Mouse (Mus musculus) gastrocnemius, postnatal 14 days (tissue): Measurements from ENCODE around the gene Kpna7. TPM values are rescaled to one million over a fixed set of nuclear protein-coding genes. Genes with fewer than 3 reads are reported as not detected.
"Not testable (repeated sequence)": the region's sequence is repeated elsewhere in the genome, so short reads cannot be mapped to it uniquely, and the experiment has no call there.

Experiments used
- DNase-seq: peaks from one replicate; pipeline ENCODE4 v3.0.0; 2021; ENCODE audit warnings: mixed read lengths
- intact Hi-C: fragments of 180-260 bp; cut with DNase I; formaldehyde crosslinking; loops from one replicate; pipeline ENCODE4 v1.15.1; 2025; ENCODE audit warnings: low total_unique reads
- total RNA-seq, 2 experiments: library from RNA; stranded (reverse); gene quantifications; 2 replicates each; pipeline ENCODE4 v1.2.3; 2021

Gene Kpna7
- total RNA-seq, 2 experiments from 2014 or later = not detected

DNA sequence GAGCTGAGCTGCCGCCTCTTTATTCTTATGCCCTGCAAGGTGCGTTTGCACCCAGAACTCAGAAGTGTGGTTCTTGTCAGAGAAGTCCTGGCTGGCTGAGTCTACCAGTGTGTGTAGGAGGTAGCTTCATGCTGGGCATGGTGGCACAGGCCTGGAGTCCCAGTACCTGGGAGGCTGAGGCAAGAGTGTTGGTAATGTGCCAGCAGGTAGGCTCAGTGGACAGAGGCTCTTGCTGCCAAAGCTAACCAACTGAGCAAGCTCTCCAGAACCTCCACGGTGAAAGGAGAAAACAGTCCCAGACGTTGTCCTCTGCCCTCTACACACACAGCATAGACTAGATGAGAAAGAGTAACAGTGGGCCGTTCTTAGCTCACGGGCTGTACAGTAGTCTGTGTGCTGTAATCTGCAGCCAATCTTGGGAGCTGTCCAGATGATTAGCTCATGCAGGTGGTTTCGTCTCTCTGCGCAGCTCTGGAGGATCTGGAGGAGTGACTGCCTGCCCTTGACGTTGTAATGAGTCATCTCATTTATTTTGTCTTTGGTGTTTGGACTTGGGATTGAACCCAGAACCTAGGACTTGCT lies 22.0 kb upstream of the Kpna7 start:
- intact Hi-C loops = no loop called here
- no peak for DNase-seq

DNA sequence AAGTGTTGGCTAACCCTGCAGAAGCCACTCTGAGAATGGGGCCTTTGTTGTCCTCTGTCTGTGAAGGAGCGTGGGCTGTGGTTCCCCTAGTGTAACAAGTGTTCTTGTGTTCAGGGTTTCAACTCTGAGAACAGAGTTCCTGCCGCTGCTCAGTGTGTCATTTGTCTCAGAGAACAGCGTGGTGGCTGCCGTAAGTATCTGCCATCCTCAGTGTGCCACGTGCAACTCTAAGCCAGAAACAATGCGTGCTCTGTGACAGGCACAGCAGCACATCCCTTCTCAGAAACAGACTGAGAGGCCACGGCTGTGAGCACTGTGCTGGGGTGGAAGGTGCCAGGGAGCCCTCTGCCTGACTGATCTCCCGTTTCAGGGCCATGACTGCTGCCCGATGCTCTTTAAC lies 20.5 kb upstream of the Kpna7 start:
- no peak for DNase-seq
- intact Hi-C loops = no loop called here

DNA sequence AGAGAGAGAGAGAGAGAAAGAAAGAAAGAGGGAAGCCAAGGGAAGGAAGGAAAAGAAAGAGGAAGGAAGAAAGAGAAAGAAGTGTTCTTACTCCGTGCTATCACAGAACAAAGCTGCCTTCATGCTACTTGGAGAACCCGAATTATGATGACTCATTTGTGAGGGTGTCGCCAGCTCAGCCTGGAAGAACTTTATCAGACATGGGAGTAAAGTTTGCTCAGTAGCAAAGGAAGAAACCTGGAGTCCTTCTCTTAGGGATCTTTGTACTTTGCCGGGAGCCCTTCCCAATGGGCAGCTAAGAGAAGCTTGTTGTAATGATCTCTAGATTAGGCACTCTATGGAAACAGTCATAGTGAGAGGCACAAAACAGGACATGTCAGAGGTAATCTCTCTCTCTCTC lies 18.9 kb upstream of the Kpna7 start:
- DNase-seq = no peak
- intact Hi-C loops = no loop called here

DNA sequence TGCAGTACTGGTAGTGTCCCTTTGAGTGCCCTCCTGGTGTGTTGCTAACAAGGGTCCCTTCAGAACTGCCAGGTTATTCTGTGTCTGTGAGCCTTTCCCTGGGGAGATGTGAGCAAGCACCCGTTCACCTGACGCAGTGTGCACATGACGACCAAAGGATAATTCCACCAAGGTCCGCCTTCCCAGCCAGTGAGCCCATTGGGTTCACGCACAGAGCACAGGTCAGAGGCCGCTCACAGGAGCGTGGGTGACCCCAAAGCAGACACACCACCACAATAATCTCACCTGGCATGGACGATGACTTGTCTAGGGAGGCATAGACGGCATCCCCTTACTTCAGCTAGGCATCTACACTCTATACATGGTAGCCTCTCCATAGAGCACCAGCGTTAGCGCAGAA lies 17.6 kb upstream of the Kpna7 start:
- intact Hi-C loops = not testable (repeated sequence)

DNA sequence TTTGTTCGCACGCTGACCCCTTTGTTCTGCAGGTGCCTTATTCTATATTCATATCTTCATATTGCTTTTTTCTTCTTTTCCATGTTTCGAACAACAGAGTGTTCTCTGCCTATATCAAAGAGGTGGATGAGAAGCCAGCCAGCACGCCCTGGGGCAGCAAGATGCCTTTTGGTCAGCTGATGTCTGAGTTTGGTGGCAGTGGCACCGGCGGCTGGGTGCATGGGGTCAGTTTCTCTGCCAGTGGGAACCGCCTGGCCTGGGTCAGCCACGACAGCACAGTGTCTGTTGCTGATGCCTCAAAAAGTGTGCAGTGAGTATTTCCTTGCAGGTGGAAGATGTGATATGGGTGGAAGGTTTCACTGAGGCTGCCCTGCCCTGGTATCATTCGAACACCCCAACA lies 17.1 kb upstream of the Kpna7 start:
- no peak for DNase-seq
- intact Hi-C loops = no loop called here

More for the DNA sequence above, 17.6 kb upstream of the Kpna7 start:
- DNase-seq = not testable (repeated sequence)

DNA sequence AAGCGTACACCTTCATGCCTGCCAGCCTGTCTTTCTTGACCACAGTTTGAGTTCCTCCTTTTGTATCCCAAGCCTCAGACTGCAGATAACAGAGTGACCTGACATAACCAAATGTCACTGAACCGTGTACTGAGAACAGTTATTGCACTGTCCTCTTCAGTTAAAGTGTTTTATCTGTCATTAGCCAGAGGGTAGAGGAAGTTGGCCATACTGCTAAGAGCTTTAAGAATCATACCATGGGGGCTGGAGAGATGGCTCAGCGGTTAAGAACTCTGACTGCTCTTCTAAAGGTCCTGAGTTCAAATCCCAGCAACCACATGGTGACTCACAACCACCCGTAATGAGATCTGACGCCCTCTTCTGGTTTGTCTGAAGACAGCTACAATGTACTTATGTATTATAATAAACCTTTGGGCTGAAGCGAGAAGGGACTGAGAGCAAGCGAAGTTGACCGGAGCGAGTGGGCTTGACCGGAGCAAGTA lies 14.6 kb upstream of the Kpna7 start:
- intact Hi-C loops = no loop called here
- no peak for DNase-seq

DNA sequence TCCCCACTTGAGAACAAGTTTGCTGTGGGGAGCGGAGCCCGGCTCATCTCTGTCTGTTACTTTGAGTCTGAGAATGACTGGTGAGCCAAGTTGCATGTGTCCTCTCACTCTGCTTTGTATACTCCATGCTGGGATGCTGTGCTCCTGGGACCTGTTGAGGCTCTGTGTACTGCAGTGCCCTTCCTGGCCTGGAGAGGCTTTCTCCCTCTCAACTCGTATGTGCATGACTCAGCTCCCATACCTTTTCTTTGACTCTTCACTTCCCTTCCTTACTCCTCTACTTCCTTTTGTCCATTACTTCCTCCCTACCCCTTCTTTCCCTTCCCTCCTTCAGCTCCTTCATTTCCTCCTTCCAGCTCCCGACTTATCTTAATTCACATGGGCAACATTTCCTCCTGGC lies 12.4 kb upstream of the Kpna7 start:
- DNase-seq = no peak
- intact Hi-C loops = no loop called here

DNA sequence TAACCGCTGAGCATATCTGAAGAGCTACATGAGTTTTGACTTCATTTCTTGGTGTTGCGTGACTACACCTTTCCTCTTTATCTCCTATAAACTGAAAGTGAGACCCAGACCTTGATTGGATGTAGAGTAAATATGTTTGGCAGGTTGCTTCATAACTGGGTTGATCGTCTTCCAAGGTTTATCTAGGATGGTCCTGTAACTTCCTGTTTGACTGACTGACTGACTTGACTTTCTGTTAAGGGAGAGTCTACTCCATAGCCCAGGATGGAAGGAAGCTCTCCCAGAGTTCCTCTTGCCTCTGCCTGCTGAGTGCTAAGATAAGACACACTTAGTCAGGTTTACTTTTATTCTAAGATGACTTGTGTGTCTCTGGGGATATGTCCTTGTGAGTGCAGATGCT lies 6.0 kb upstream of the Kpna7 start:
- DNase-seq = no peak
- intact Hi-C loops = no loop called here

DNA sequence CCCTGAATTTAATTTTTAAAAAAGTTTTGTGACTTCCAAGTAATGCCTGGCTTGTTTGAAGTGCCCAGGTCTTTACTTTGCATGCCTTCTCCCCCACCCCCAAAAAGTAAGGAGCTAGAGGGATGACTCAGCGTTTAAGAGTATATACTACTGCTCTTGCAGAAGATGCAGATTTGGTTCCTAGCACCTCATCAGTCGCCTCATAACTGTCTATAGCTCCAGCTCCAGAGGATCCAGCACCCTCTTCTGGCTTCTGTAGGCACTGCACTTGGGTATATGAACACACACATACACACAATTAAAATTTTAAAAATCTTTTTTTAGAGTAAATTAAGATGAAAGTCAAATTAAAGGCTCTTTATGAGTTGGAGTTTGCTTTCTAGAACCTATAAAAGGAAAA lies 4.4 kb upstream of the Kpna7 start:
- no peak for DNase-seq
- intact Hi-C loops = no loop called here

DNA sequence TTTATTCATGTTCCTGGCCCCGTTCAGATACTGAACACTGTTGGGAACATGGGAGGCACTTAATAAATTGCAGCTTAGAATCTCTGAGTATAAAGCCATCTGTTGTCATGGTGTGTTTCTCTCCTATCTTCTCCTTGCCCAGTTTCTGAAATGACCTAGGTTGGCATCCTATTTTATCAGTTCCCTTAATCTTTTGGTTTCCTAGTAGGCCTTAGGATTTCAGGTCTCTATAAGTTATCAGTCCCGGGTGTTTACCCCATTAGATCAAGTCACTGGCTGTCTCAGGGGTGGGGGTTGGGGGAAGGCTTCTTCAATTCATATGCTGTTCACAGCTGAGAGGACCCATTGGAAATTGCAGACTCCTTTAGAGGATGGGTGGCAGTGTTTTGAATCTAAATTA lies 992 bp upstream of the Kpna7 start:
- intact Hi-C loops = no loop called here
- no peak for DNase-seq

DNA sequence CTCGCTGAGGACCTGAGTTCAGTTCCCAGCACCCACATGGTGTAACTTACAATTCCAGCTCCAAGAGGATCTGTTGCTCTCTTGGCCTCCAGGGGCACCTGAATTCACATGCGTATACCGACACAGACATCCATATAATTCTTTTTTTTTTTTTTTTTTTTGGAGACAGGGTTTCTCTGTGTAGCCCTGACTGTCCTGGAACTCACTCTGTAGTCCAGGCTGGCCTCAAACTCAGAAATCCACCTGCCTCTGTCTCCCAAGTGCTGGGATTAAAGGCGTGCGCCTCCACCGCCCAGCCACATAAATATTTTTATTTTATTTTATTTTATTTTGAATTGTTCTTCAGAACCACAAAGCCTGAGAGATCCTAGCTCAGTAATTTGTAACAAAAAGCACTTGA lies 629 bp downstream of the Kpna7 start:
- intact Hi-C loops, DNase-seq: not testable (repeated sequence)

DNA sequence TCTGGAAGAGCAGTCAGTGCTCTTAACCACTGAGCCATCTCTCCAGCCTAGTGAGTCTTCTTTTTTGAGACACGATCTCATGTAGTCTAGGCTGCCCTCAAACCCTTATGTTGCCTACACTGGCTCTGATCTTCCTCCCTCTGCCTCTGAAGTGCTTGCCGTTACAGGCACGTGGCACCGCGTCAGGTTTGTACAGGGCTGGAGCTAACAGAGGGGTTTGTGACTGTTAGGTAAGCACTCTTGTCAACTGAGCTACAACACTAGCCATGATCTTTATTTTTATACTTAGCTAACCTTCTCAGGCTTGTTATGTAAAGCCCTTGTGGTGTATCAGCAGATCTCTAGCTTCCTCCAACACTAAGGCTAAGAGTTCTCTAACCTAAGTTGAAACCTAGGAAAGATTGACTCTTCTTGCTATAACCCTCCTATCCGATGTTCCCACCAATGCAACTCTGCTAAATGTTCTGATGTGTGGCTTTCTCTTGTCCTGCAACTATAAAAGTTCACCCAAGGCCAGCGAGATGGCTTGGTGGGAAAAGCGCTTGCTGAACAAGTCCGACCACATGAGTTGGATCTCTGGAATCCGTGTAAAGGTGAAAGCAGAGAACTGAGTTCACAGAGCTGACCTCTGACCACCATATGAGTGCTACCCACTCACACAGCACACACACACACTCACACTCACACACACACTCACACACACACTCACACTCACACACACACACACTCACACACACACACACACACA lies 1.8 kb downstream of the Kpna7 start:
- no peak for DNase-seq
- intact Hi-C loops = no loop called here

DNA sequence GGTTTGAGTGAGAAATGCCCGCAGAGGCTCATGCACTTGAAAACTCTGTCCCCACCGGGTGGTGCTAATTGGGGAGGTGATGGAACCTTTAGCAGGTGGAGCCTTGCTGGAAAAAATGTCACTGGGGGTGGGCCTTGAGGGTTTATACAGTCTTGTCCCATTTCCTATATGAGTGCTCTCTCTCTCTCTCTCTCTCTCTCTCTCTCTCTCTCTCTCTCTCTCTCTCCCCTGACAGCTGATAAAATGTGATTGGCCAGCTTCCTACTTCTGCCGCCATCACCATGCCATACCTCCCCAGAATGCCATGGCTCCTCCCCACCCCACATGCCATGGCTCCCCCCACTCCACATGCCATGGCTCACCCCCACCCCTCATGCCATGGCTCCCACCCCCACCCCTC lies 8.7 kb downstream of the Kpna7 start:
- DNase-seq = no peak
- intact Hi-C loops = no loop called here

DNA sequence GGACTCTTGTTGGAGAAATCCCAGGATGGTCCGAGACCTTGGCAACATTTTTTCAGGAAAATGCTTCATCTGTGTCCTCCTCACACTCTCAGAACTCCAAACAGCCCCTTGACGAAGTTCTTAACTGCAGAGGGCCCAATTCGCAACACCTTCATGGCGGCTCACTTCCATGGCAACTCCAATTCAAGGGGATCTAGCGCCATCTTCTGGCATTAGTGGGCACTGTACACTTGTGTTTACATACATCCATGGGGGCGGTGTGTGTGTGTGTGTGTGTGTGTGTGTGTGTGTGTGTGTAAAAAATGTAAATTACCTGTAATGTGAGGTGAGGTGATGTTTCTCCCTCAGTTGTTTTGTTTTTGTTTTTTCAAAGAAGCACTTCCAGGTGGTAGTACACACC lies 12.5 kb downstream of the Kpna7 start:
- DNase-seq = no peak
- intact Hi-C loops = no loop called here

DNA sequence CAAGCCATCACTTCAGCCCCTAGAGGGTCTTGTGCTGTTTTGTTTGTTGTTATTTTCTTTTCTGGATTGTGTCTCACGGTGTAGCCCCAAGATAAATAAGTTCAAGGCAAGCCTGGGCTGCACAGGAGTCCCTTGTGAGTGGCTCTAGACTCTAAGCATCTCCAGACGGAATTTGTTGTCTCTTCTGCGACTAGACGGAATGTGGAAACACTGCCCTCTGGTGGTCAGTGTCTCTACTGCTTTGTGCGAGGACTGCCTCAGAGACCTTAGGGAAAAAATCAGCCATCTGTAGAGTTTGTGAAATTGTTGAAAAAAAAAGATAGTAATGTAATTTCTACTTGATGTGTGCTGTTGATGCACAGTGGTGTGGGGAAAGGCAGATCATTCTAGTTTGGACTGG lies 14.1 kb downstream of the Kpna7 start:
- intact Hi-C loops = no loop called here
- DNase-seq = peak; percentile 57

DNA sequence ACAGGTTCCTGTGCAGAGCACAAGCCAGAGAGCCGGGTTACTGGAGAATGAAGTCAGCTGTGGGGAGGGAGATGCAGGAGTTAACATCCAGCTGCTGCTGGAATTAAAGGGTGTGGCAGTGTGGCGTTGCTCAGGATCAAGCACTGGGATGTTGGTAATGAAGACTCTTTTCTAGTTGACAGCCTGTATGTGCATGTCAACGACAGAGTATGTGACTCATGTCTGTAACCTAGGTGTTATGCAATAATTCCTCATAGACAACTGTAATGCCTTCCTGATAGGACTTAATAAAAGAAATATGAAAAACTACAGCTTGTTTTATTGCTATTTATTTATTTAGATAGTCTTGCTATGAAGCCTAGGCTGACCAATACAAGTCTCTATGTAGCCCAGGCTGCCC lies 15.0 kb downstream of the Kpna7 start:
- intact Hi-C loops = no loop called here
- DNase-seq = no peak

DNA sequence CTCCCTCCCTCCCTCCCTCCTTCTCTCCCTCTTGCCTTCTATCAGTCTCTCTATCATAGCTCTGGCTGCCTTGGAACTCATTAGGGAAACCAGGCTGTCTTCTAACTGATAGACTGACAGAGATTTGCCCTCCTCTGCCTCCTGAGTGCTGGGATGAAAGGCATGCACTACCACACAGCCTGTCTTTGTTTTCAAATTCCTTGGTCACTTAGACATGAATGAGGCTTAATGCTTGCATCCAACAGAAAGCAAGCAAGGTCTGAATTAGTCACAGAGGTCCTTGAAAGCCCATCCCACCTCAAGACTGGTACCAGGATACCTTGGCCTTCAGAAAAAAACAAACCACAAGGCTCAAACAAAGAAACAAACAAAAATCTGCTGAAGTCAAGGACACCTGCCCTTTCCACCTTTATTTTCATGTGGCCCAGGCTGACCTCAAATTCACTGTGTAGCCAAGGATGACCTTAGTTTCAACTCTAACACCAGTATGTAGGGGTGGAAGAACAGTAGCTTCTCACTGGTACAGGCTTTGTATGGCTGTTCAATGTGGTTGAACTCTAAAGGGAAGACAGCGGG lies 19.0 kb downstream of the Kpna7 start:
- intact Hi-C loops = no loop called here
- no peak for DNase-seq

DNA sequence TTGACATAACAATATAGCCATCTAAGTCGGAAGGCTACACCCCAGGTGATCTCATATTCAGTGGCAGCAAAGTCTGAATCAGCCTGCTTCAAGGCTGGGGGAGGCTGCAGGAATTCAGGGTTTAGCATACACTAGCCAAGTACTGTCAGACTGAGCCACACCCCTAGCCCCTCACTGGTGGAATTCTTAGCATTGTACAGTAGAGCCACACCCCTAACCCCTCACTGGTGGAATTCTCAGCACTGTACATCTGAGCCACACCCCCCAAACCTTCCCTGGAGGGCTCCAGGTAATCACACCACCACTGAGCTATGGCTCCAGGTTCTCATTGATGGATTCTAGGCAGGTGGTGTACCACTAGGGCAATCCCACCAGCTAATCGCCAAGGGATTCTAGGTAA lies 24.3 kb downstream of the Kpna7 start:
- intact Hi-C loops = no loop called here
- DNase-seq = no peak

DNA sequence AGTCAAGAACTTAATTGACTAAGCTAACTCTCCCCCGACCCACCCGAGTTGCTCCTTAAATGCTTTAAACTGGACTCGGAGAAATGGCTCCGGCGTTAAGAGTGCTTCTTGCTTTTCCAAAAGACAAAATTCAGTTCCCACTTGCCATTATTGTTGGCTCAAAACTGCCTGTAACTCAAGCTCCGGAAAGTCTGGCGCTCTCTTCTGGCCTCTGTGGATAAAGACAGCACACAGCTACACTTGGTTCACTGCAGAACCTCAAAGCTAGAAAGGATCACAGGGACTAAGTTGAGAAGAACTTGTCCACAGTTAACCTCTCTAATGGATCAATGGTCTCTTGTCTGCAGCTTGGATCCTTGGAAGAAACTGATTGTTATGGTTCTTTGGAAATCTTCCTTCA lies 25.1 kb downstream of the Kpna7 start:
- DNase-seq = no peak
- intact Hi-C loops = no loop called here

DNA sequence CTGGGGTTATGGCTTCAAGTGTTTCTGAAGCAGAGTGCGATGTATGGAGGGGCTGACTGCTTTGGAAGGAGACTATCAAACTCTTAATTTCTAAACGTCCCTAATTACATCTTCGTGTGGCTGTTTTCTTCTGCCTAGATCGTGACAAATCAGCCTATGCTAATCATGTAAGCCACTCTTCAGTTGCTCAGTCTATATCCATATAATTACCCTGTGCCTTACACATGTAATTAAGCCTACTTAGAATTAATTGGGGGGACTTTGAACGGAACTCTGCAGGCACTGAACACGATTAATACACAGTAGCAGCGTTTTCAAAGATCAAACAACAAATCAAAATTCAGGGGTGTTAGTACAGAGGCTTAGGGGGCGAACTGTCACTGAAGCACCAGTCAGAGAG lies 25.9 kb downstream of the Kpna7 start:
- intact Hi-C loops = no loop called here
- no peak for DNase-seq

DNA sequence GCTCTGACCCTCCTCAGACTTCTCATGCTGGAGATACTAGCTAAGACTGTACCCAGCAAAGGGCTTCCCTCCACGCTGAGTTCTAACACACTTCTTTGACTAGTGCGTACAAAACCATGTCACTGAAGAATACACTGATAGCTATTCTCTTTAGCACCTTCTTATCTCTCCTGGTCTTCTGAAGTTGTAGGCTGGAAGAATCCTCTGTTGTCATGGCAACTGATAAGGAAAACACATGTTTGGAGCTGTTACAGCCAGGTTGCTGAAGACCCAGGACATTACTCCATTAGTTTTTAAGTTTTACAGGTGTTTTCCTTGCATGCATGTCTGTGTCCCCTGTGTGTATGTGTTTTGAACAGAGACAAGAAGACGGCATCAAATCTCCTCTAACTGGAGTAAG lies 29.6 kb downstream of the Kpna7 start:
- DNase-seq, intact Hi-C loops: not testable (repeated sequence)
